Mouse (Mus musculus): Measurements from ENCODE around the gene Eda. TPM values are rescaled to one million over a fixed set of nuclear protein-coding genes. Genes with fewer than 3 reads are reported as not detected.
"Not testable (repeated sequence)": the region's sequence is repeated elsewhere in the genome, so short reads cannot be mapped to it uniquely, and the experiment has no call there.

Gene Eda
- total RNA-seq, 4 experiments from 2014 or later = 3.8 to 5.1 (median 4.3) TPM

DNA sequence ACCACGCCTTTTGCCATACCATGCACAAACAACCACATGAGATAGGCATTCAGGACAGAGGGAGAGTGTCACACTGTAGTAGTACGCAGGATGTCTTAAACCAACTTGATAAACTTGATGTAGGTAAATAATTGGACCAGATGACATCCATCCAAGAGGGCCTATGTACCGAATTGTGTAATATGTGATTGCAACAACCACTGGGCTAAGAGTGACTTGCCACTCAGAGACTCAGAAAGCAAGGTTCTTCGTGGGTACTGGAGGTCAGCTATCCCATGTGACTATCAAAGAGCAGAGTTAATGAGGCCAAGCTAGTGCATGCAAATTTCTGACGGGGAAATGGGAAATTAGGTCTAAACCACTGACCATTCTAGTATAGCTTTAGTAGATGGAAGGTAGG is 426.3 kb downstream of the Eda start:
- DNase-seq (ENCODE audit: low spot score in 2 of 2) = no peak

DNA sequence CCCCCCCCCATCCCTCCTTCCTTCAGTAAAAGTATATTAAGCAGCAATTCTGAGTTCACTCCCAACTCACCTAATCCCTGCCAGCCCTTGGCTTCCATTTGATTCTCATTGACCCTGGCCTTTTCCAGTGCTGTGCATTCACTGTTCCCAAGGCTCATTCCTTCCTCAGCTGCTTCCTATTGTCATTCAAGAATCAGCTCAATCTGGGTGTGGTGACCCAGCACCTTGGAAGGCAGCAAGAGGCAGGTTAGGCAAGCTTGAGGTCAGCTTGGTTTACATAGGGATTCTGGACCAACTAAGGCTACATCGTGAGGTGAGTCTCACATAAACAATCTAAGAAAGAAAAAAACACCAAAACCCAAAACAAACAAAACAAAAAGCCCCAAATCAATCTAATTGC is 433.8 kb downstream of the Eda start:
- no peak for DNase-seq (ENCODE audit: low spot score in 2 of 2)

DNA sequence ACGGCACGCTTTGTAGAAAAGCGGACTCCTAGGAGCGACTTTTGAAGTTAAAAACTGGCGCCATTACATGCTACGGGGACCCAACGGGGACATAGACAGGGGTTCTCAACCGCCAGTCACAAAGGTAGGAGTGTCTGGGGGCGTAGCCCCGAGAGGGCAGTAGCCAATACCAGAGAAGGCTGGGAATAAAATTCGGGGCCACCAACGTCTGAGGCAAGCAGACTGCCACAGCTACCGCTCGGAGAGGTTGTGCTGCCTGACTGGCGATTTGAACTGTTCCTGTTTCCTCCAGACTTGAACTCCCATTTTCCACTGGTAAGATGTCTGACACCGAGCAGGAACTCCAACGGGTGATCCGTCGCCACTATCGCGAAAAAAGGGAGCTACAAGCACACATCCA is 453.3 kb downstream of the Eda start, which contains the start of gene Otud6a:
Gene Otud6a, plus strand, starts transcription at position 321 of the 400 bp plus-strand sequence.
- no peak for DNase-seq (ENCODE audit: low spot score in 2 of 2)

DNA sequence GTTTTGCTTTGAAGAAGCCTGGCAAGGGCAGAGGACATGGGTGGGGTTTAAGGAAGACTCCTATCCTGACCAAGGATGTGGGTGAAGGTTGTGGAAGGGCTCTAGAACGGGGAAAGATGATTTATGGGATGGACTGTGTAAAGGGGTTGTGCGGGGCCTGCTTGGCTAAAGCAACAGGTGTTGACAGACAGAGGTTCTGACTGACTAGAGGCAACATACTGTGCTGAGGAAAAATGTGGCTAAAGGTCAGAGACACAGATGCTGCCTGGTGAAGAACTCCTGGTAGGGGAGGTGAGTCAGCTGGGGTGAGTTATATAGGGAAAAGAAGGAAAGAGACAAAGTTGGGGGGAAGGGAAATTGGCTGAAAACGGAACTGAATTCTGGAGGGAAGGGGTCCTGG is 456.9 kb downstream of the Eda start:
- no peak for DNase-seq (ENCODE audit: low spot score in 2 of 2)

DNA sequence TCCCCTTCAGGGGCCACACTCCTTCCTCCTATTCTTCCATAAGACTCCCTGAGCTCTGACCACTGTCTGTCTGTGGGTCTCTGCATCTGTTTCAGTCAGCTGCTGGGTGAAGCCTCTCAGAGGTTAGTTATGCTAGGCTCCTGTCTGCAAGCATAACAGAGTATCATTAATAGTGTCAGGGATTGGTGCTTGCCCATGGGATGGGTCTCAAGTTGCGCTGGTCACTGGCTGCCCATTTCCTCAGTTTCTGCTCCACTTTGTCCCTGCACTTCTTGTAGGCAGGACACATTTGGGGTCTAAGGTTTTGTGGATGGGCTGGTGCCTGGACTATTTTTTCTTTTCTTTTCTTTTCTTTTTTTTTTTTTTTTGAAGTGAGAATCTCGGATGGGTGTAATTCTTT is 467.2 kb downstream of the Eda start, which contains the start of gene Awat2:
Gene Awat2, minus strand, starts transcription at position 101 of the 400 bp plus-strand sequence.
- DNase-seq (ENCODE audit: low spot score in 2 of 2) = not testable (repeated sequence)

DNA sequence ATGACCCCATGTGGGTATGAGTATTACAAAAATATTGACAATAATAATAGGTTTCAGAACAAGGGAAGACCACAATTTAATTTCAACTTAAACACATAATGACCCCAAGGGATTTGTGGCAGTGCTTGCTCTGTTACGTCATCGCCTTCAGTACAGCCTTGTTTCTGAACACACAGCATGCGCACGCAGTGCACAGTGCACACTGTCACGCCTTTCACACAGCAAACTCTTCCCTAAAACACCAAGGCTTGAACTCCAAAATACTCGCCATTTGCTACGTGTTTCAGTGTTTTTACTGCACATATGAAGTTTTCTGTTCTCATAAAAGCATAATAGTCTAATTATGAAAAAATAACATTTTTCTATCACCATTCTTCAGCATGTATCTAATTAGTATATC is 468.1 kb downstream of the Eda start:
- DNase-seq (ENCODE audit: low spot score in 2 of 2) = no peak

Small RNAs within 50 kb of the gene (microRNA-seq; reads per million reads assigned to microRNA genes)
- 2,194 to 2,485 reads per million in 2 experiments for gene Mir676

Other genes starting within 250 kb of the Eda start
- gene Tmem28, start 154.6 kb upstream of the Eda start, total RNA-seq (2022) = 10 to 100 TPM; 15.2 to 17.1 (median 16.2) TPM